Comparison of ENCODE assay signal across 24 mouse cellular contexts in the genomic region with DNA sequence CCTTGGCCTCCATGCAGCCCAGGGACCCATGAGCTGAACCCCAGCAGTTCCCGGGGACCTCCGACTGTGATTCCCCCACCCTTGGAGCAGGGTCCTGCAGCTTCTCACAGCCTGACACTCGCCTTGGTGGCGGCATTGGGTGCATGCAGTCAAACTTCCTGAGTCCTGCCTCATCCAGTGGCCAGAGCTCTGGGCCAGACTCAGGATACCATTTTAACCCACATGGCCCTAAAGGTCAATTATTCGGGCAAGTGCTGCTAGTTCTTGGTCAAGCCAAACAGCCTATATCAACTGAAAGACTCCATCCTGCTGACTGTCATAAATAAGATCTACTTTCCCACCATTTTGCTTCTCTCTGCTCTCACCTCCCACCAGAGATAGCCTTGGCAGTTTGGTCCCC.
"Had no signal": no experiment of that assay in that cellular context is flagged by ENCODE, and none has a peak within 500 bp of the region (broad histone marks: within the 10 kb centered on the region; RNA-seq: fewer than 3 reads in every experiment).

No protein-coding gene starts in this region.

- H3K4me1 ChIP-seq: hindbrain, embryonic 10.5 days; hindbrain, embryonic 12.5 days; intestine, embryonic 15.5 days; limb, embryonic 10.5 days; limb, embryonic 12.5 days had no signal

- H3K9ac ChIP-seq: hindbrain, embryonic 12.5 days; hindbrain, embryonic 14.5 days; intestine, embryonic 15.5 days; limb, embryonic 12.5 days had no signal

- H3K36me3 ChIP-seq: hindbrain, embryonic 10.5 days; hindbrain, embryonic 12.5 days; intestine, embryonic 15.5 days; limb, embryonic 10.5 days; limb, embryonic 12.5 days had no signal

- H3K9me3 ChIP-seq: hindbrain, embryonic 10.5 days; hindbrain, embryonic 12.5 days; intestine, embryonic 15.5 days; limb, embryonic 10.5 days; limb, embryonic 12.5 days had no signal

- H3K4me3 ChIP-seq: gastrocnemius, adult 2 months; hindbrain, embryonic 10.5 days; hindbrain, embryonic 12.5 days; intestine, embryonic 15.5 days; layer of hippocampus, adult 2 months; left cerebral cortex, adult 2 months; limb, embryonic 10.5 days; limb, embryonic 12.5 days had no signal

- H3K27ac ChIP-seq: gastrocnemius, adult 2 months; hindbrain, embryonic 10.5 days; hindbrain, embryonic 12.5 days; hindbrain, embryonic 14.5 days; intestine, embryonic 15.5 days; layer of hippocampus, adult 2 months; left cerebral cortex, adult 2 months; limb, embryonic 10.5 days; limb, embryonic 12.5 days had no signal

- H3K27me3 ChIP-seq: hindbrain, embryonic 12.5 days; intestine, embryonic 15.5 days; limb, embryonic 12.5 days had no signal

- DNase-seq: gastrocnemius, adult 2 months; gastrocnemius, postnatal 10 days; gastrocnemius, postnatal 25 days; heart, postnatal 10 days; heart, postnatal 4 days; kidney, adult 18-20 months; kidney, adult 8-10 months; kidney, postnatal 10 days; kidney, postnatal 25 days; kidney, postnatal 4 days; liver had no signal

- H3K4me2 ChIP-seq: heart, embryonic 11.5 days; hindbrain, embryonic 12.5 days; hindbrain, embryonic 14.5 days; intestine, embryonic 15.5 days; limb, embryonic 12.5 days; liver, embryonic 11.5 days had no signal

- ATAC-seq: hindbrain, embryonic 16.5 days; inflammation-experienced regulatory T-cells, adult 6 months; intestine, embryonic 15.5 days; intestine, postnatal 0 days had no signal
